Mouse (Mus musculus) adrenal gland, postnatal 10 days (tissue): ENCODE data around the gene Myo1f. TPM values are rescaled to one million over a fixed set of nuclear protein-coding genes. Genes with fewer than 3 reads are reported as not detected.
"Not testable (repeated sequence)": the region's sequence is repeated elsewhere in the genome, so short reads cannot be mapped to it uniquely, and the experiment has no call there.

Experiments
- DNase-seq: peaks from one replicate; pipeline ENCODE4 v3.0.0; 2021; ENCODE audit warnings: mixed read lengths
- total RNA-seq, 2 experiments: library from RNA; stranded (reverse); gene quantifications; 2 replicates each; pipeline ENCODE4 v1.2.3; 2021

Myo1f gene
- total RNA-seq, 2 experiments from 2014 or later, result 4.2 to 4.6 TPM

GRCm38 (mm10) chr17:33584061-33584460 lies 28.6 kb downstream of the Myo1f start:
- DNase-seq, result no peak

GRCm38 (mm10) chr17:33586011-33586410 lies 30.5 kb downstream of the Myo1f start:
- no peak for DNase-seq

- DNase-seq, result no peak
These were observed 41.8 kb downstream of the Myo1f start for GRCm38 (mm10) chr17:33597271-33597670.

- DNase-seq, result no peak
These were observed 43.0 kb downstream of the Myo1f start for GRCm38 (mm10) chr17:33598506-33598905.

GRCm38 (mm10) chr17:33599836-33600475 lies 44.4 kb downstream of the Myo1f start:
- no peak for DNase-seq

- DNase-seq, result no peak
These were observed 45.3 kb downstream of the Myo1f start for GRCm38 (mm10) chr17:33600831-33601230.

- DNase-seq, result no peak
These were observed 46.4 kb downstream of the Myo1f start for GRCm38 (mm10) chr17:33601947-33602346.

- DNase-seq, result no peak
These were observed 51.8 kb downstream of the Myo1f start for GRCm38 (mm10) chr17:33607273-33607672.

- DNase-seq, result no peak
These were observed 55.0 kb downstream of the Myo1f start for GRCm38 (mm10) chr17:33610548-33610947.

GRCm38 (mm10) chr17:33613726-33614125 lies 58.2 kb downstream of the Myo1f start:
- DNase-seq, result not testable (repeated sequence)

- DNase-seq, result no peak
These were observed 71.8 kb downstream of the Myo1f start for GRCm38 (mm10) chr17:33627281-33627680.

GRCm38 (mm10) chr17:33628621-33629486 lies 73.3 kb downstream of the Myo1f start, which contains the start of gene Zfp414:
Gene Zfp414, plus strand, starts transcription at chr17:33629090.
- DNase-seq, result peak; percentile 93

- no peak for DNase-seq
These were observed 74.1 kb downstream of the Myo1f start for GRCm38 (mm10) chr17:33629487-33630125.

- DNase-seq, result no peak
These were observed 74.8 kb downstream of the Myo1f start for GRCm38 (mm10) chr17:33630171-33630895.

- DNase-seq, result no peak
These were observed 75.7 kb downstream of the Myo1f start for GRCm38 (mm10) chr17:33631236-33631635.

- DNase-seq, result no peak
These were observed 76.3 kb downstream of the Myo1f start for GRCm38 (mm10) chr17:33631796-33632195.

- DNase-seq, result peak; percentile 26
These were observed 81.5 kb downstream of the Myo1f start for GRCm38 (mm10) chr17:33637038-33637437.

- DNase-seq, result no peak
These were observed 82.2 kb downstream of the Myo1f start, which contains the start of gene Pram1 for GRCm38 (mm10) chr17:33637516-33638276. Gene Pram1, plus strand, starts transcription at chr17:33638056.

GRCm38 (mm10) chr17:33639743-33640142 lies 84.2 kb downstream of the Myo1f start:
- peak; percentile 0 for DNase-seq

- DNase-seq, result no peak
These were observed 88.6 kb downstream of the Myo1f start for GRCm38 (mm10) chr17:33644068-33644467.

- DNase-seq, result no peak
These were observed 89.6 kb downstream of the Myo1f start for GRCm38 (mm10) chr17:33645073-33645472.
